Mouse (Mus musculus) olfactory bulb, adult 2 months (tissue): Measurements from ENCODE around the gene Smtnl1. TPM values are rescaled to one million over a fixed set of nuclear protein-coding genes. Genes with fewer than 3 reads are reported as not detected.

Experiments
- H3K27ac ChIP-seq: fragments of 200-500 bp; 2 replicates; pipeline ENCODE4 v1.5.1; 2012; ENCODE audit warnings: low read depth, low read length; ENCODE audit not compliant: insufficient read depth
- H3K4me1 ChIP-seq: fragments of 200-500 bp; 2 replicates; pipeline ENCODE4 v1.6.1; 2012; ENCODE audit warnings: low read length; ENCODE audit not compliant: control insufficient read depth, insufficient read depth
- H3K4me3 ChIP-seq: fragments of 200-500 bp; 2 replicates; pipeline ENCODE4 v1.5.1; 2012; ENCODE audit warnings: mild to moderate bottlenecking, low read depth, low read length, moderate library complexity; ENCODE audit not compliant: insufficient read depth
- CTCF ChIP-seq: fragments of 200-500 bp; IDR thresholded peaks from 2 replicates; pipeline ENCODE4 v1.5.1; 2012; ENCODE audit warnings: low read depth, mild to moderate bottlenecking, low read length, moderate library complexity; ENCODE audit not compliant: insufficient read depth
- POLR2A ChIP-seq: fragments of 200-500 bp; IDR thresholded peaks from 2 replicates; pipeline ENCODE4 v1.6.1; 2012; ENCODE audit warnings: mild to moderate bottlenecking, low read depth, low read length, moderate library complexity; ENCODE audit not compliant: insufficient read depth
- WGBS: fragments of 180-500 bp; shearing (Covaris S2); methylation state at CpG from one replicate; pipeline ENCODE4 v1.1.7; 2018; 5-methylcytosine and 5-hydroxymethylcytosine counted together
- polyA plus RNA-seq: library from polyadenylated mRNA; stranded (reverse); fragments of >200 nt; gene quantifications from 2 replicates; pipeline ENCODE4 v1.2.4, GENCODE M21; 2012; ENCODE audit warnings: low replicate concordance; ENCODE audit not compliant: missing spikeins, insufficient read depth, insufficient read length

The Smtnl1 gene
- polyA plus RNA-seq, 1 experiment, result not detected

DNA sequence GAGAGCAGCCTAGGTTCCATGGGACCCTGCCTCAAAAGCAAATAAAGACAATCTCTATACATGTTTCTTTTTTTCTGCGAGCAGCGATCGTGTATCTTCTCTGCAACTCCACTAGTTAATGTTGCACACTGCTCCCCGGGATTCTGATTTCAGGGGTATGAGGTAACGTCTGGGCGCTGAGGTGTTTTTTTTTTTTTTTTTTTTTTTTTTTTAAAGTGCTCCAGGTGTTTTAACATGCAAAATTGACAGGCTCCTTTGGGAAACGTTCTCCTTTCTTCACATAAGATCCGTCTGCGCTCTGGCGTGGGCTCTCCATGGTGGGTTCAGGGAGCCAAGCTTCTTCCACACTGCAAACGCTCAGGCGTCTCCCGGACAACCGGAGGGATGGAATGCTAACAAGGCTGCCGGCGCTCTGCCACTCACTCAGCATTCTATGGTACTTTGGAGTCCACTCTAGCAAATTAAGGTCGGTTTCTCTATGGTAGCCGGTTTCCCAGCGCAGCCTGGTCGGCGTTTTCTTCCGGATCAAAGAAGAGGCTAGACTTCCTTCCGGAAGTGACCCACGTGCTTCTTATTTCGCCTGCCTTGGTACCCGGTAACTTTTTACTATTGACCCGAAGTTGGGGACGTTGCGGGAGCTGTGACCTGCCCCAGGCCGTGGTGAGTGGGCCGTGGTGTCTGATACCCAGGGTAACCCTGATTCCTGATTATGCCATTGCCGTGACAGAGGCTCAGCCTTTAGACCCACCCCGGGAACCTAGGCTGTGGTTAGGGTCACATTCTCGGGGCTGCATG is 4.2 kb upstream of the Smtnl1 start, which contains the start of gene Timm10:
Timm10 (plus strand) TSS at position 510 of the 795 bp plus-strand sequence.
- WGBS, result under 1% methylated on average over 34 of the region's 34 CpGs
- TF ChIP-seq CTCF (no peak), POLR2A (peak; percentile 43; the same call in 1 of the 2 replicates)
- Histone ChIP-seq H3K4me3 (peak within 1 kb of the TSS; percentile 92), H3K4me1 (peaks cover 4% of the 10 kb centered on the region; the same call in 1 of the 2 replicates), H3K27ac (0 out of 2 replicates have a peak within 1 kb of the TSS, but pooled peaks have one; percentile 11)

DNA sequence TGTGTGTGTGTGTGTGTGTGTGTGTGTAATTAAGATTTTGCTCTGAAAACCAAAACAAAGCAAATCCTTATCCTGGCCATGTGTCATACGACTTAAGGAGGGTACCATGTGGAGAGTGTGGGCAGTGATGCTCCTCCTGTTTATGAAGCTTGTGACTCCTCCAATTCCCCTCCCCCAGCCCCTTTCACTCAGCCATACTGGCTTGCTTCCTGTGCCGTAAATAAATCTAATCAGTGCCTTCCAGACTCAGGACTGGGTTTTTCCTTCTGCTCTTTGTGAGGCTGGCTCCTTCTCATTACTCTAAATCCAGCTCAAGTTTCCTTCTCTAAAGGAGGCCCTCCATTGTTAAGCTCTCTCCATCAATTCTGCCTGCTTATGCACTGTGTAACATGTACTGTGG is 785 bp upstream of the Smtnl1 start:
- TF ChIP-seq POLR2A (no peak), CTCF (no peak)
- H3K27ac ChIP-seq, result no peak overlapping the region
- 41% methylated on average over 2 of the region's 2 CpGs for WGBS
- peaks cover 4% of the 10 kb centered on the region; the same call in 1 of the 2 replicates for H3K4me1 ChIP-seq
- H3K4me3 ChIP-seq, result no peak overlapping the region

DNA sequence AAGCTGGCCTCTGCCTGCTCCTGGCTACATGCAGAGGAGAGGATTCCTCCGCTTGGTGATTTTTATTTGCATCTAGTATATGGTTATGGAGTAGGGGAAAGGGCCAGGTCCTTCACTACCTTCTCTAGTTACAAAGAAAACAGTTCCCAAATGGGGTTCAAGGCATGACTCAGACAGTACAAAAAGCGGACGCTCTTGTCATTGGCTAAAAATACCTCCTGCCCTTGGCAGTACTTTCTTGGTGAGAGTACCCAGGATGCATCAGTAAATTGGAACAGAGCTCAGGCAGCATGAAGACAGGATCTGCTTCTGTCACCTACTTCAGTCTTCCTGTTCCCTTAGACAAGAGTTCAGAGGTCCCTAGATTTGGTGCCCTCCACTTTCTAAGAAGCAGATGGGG is 2.6 kb downstream of the Smtnl1 start:
- H3K4me1 ChIP-seq, result no peaks in the 10 kb centered on the region
- 44% methylated on average over 3 of the region's 3 CpGs for WGBS
- H3K4me3 ChIP-seq, result no peak overlapping the region
- no peak overlapping the region for H3K27ac ChIP-seq
- TF ChIP-seq POLR2A, result no peak
- no peak for TF ChIP-seq CTCF

DNA sequence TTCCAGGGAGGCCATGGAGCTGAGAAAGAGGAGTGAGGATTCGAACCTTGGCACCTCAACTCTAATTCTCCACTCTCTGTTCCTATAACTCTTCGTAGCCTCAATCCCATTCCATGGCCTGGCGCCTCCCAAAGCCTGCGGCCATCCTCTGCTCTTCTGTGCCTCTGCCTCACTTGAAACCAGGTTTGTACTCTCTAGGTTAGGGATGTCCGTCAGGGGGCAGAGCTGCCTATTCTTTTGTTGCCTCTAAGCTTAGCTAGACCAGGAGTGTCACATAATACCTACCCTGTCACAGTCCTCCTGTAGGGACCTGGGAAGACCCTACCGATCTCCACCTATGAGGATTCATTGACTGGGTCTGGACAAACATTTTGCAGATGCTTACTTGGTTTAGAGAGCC is 9.8 kb downstream of the Smtnl1 start:
- TF ChIP-seq CTCF (no peak), POLR2A (no peak)
- WGBS, result 87% methylated on average over 6 of the region's 6 CpGs
- H3K4me1 ChIP-seq, result peaks cover 6% of the 10 kb centered on the region

DNA sequence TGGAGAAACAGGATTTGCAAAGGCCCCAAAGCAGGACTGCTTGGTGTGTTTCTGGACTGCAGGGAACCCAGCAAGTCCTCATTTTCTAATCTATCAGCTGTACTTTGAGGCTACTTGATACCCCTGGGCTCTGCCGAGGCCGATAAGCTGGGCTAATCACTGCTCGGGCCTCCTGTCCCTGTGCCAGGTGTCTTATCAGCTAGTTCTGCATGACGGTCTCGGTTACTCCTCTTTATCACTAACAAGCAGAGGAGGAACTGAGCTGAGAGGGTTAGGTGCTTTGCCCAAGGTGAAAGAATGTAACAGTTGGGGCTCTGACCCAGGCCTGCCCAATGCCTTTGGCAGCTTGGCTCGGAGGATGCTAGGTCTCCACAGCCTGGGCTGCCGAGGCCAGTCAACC is 10.6 kb downstream of the Smtnl1 start:
- H3K4me1 ChIP-seq, result peaks cover 6% of the 10 kb centered on the region
- 93% methylated on average over 7 of the region's 7 CpGs for WGBS
- TF ChIP-seq POLR2A (no peak), CTCF (no peak)
- no peak overlapping the region for H3K27ac ChIP-seq
- no peak overlapping the region for H3K4me3 ChIP-seq

More for the DNA sequence above, 9.8 kb downstream of the Smtnl1 start:
- no peak overlapping the region for H3K4me3 ChIP-seq
- H3K27ac ChIP-seq, result no peak overlapping the region

DNA sequence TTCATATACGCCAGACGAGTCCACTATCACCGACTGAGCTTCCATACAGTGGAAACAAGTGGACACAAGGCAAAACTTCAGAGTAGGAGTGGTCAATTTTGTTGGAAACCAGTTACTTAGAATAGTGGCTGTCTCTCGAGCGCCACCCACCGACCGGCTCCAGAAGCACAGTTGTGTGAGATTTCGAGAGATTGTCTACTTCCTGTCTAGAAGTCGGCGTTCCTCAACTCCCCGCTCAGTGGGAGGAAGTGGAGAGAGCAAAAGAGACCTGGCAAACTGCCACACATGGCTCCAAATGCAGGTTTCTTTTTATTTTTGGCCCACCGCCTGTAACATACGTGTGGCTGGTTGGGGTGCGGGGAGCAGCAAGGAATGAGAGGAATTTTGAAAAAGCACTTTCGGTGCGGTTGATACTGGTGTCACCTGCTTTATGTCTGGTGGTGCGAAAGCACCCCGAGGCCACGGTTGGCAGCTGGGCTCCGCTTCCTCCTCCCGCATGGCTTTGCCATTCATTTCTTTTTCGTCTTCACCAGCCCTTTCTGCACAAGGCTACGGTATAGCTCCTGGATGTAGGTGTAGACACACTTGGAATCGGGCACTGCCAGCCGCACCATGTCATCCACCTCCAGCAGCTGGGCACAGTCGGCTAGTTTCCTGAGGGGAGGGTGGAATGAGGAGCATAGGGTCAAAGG is 11.4 kb downstream of the Smtnl1 start:
- WGBS, result 26% methylated on average over 26 of the region's 26 CpGs
- Histone ChIP-seq H3K27ac (no peak overlapping the region), H3K4me1 (peaks cover 6% of the 10 kb centered on the region), H3K4me3 (peak overlapping the region; percentile 43)
- TF ChIP-seq CTCF (peak; percentile 45; the same call in 1 of the 2 replicates), POLR2A (no peak)

GRCm38 (mm10) chr2:84810526-84810885 is 11.9 kb downstream of the Smtnl1 start:
- Histone ChIP-seq H3K4me3 (no peak overlapping the region), H3K27ac (no peak overlapping the region), H3K4me1 (peaks cover 6% of the 10 kb centered on the region)
- TF ChIP-seq POLR2A (no peak), CTCF (no peak)
- 62% methylated on average over 6 of the region's 6 CpGs for WGBS

- H3K4me1 ChIP-seq, result peaks cover 6% of the 10 kb centered on the region
- no peak for TF ChIP-seq CTCF
- no peak for TF ChIP-seq POLR2A
- no peak overlapping the region for H3K27ac ChIP-seq
- no peak overlapping the region for H3K4me3 ChIP-seq
Measured at GRCm38 (mm10) chr2:84809330-84809729, 13.1 kb downstream of the Smtnl1 start.

DNA sequence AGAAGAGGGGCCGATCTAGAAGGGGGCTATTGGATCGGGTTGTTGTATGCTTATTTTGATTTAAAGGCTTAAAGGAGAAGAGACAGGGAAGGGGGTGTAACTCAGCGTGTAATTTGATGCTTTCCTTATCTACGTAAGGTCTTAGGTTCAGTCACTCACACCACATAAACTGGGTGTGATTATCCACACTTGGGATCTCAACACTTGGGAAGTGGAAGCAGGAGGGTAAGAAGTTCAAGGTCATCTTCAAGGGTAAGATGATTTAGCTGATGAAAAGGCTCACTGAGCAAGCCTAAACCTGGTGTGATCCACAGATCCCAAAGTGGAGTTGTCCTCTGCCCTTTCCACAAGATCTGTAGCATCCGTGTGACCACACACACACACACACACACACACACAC is 15.9 kb downstream of the Smtnl1 start:
- peaks cover 6% of the 10 kb centered on the region for H3K4me1 ChIP-seq
- H3K4me3 ChIP-seq, result no peak overlapping the region
- H3K27ac ChIP-seq, result no peak overlapping the region
- TF ChIP-seq CTCF, result no peak
- no peak for TF ChIP-seq POLR2A
- WGBS, result 86% methylated on average over 5 of the region's 5 CpGs
